Mouse (Mus musculus): ENCODE measurements around the gene Gm19410. TPM values are rescaled to one million over a fixed set of nuclear protein-coding genes. Genes with fewer than 3 reads are reported as not detected.

Gm19410 gene
- not detected in 2 replicates for total RNA-seq (2015)
- total RNA-seq (2017), result not detected in 2 replicates

DNA sequence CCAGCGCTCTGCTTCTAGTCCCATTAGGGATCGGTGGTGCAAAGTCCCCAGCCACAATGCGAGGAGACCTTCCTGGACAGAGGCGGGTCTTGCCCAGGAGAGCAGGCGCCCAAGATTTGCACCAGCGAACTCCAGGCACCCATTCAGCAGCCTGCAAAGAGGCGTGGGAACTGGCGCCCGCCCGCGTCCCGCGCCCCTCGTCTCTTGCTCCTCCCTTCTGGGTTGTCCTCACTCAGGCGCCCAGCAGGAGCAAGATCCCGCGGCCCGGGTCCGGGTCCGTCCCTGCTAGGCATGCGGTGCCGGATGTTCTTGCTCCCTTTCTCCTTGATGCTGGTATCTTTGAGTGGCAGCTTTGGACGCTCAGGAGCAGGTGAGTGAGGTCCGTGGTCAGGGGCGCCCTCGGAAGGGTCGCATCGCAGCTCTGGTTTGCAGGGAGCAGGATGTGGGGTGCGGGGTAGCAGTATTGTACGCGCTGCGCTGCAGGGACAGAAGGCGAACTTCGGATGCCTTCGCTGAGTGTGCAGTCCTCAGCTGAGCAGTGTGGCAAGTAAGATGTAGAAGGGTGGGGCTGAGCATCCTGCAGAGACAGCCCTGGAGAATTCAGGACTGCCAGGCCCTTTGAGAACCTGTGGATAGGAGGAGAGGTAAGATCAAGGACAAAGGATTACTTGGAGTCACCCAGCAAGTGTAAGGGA, at the start of gene Gm19410:
Gene Gm19410, plus strand, starts transcription at position 292 of the 695 bp plus-strand sequence.
- ATAC-seq (replicated peaks; ENCODE audit: poor library complexity), result no peak

DNA sequence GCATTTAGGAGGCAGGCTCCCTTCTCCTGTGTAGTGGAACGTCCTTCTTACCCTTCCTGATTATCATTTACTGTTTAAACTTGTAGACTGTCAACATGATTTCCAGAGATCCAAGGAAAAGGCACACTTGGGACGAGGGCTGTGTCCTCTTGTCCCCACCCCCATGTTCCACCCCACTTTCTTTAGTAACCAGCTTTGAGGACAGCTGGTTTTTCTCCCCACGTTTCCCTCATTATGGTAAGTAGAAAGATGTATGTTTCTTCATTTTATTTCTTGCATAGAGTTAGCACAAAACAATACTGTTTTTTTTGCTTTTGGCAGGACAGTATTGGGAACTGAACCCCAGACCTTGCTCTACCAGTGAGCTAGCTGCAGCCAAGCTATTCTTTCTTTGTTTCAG, 34.8 kb upstream of the Gm19410 start:
- no peak for ATAC-seq (replicated peaks; ENCODE audit: poor library complexity)

DNA sequence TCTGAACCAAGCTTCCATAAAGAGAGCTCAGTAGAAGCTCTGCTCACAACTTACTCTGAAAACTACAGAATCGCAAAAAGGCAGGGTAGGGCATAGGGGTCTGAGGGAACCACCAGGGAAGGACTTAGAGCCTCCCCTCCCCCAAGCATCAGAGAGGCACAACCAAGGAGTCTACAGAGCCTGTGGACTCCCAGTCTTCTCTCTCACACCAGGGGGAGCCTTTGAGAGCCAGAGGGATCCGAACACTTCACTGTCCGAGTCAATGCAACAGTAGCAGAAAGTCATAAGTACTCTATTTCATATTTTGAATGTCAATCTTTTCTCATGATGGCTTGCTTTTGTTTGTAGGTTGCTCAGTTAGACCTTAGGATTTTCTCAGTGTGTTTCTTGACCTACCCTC, 30.2 kb upstream of the Gm19410 start:
- no peak for ATAC-seq (replicated peaks; ENCODE audit: poor library complexity)

DNA sequence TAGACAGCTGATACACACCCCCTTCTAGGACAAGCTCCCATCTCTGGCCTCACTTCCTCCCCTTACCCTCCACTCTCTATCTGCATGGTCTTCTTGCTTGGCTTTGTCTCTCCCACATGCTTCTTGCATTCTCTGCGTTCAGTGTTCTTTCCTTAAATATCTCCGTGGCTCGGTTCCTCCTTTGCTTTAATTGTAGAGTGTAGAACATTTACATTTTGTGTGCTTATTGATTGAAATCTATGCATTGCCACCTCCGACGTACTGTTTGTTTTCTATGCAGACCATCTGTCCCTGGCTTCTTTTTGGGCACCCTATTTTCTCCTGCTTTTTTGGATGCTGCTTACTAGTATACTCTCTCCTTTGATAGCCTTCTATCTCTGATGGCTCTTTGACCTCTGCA, 9.4 kb upstream of the Gm19410 start:
- no peak for ATAC-seq (replicated peaks; ENCODE audit: poor library complexity)

DNA sequence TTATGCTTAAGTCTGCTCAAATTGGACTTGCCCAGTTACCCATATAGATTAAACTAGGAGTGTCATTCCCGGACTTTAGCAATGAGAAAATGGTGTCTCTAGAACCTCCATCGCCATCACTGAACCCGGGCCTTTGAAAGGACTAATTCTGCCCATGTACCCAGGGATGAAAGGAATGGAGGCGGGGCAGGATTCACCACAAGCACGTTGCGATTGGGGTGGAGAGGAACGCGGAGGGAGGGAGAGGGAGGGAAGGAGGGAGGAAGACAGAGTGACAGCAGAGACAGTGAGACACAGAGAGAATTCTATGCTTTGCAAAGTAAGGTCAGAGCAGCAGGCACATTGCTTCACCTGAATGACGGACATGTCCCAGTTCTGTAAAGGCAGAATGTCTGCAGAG, 570 bp upstream of the Gm19410 start:
- no peak for ATAC-seq (replicated peaks; ENCODE audit: poor library complexity)

DNA sequence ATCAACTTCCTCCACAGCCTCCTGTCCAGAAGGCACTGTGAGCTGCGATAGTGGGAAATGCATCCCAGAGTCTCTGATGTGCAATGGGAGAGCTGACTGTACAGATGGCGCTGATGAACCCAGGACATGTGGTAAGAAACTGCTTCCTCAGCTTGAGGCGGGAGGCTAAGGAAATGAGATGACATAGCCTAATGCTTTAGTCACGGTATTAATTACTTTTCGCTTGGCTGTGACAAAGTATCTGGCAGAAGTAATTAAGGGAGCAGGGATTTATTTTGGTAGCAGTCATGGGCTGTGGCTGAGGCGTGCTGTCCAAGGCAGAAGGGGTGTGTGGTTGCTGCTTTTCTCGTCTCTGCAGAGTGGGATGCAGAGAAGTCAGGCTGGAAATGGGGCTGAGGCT, 7.9 kb downstream of the Gm19410 start:
- no peak for ATAC-seq (replicated peaks; ENCODE audit: poor library complexity)

Data from megakaryocyte progenitor cell, adult 5-6 weeks (primary cell).